Mouse (Mus musculus): ENCODE measurements around the gene Elovl5. TPM values are rescaled to one million over a fixed set of nuclear protein-coding genes. Genes with fewer than 3 reads are reported as not detected.

Gene Elovl5
- polyA plus RNA-seq, 1 experiment from 2014 or later: 61.6 TPM

DNA sequence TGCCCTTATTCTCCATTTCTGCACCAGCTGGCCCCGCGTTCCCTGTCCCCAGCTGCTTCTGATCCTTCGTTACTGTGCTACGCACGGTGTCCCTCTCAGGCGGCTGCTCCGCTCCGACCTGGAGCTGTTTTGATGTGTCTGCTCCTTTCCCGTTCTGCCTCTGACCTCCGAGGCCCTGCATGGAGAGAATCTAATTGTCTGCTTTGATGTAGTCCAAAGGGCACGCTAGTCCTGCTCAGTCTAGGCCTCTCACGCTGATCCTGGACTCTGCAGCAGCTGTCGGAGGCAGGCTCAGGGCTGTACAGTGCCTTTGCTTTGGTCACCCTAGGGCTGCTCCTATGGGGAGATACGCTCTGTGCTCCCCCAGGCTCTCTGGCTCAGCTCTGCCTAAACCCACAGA, 46.9 kb downstream of the Elovl5 start:
- peaks cover 17% of the 10 kb centered on the region for H3K4me1 ChIP-seq
- H3K4me3 ChIP-seq: no peak overlapping the region
- 47% methylated on average over 14 of the region's 14 CpGs for WGBS
- peaks cover 13% of the 10 kb centered on the region for H3K36me3 ChIP-seq (ENCODE audit: poor library complexity, severe bottlenecking)
- no peaks in the 10 kb centered on the region for H3K27me3 ChIP-seq
- no peak overlapping the region for H3K4me2 ChIP-seq
- peak; percentile 70; the same call in 1 of the 2 replicates for ATAC-seq
- no peaks in the 10 kb centered on the region for H3K9me3 ChIP-seq (replicated peaks)
- H3K27ac ChIP-seq: no peak overlapping the region
- no peak overlapping the region for H3K9ac ChIP-seq

DNA sequence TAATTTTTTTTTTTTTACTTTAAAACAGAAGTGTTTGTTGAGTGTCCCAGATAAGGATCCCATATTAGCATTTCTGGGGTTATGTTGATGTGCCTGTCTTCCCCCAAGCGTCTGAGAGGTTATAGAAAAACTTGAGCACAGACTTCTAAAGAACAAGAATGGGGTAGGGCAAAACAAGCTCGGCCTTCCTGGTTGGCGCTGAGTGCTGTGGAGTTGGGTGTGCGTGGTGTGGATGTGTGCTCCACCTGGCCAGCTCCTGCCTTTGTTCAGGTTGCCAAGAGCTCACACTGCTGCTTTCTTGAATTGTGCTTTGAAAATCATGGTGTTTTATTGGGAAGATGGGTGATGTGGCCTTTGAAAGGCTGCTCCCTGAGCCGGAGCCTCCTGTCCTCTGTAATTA, 48.1 kb downstream of the Elovl5 start:
- WGBS: 73% methylated on average over 5 of the region's 5 CpGs
- ATAC-seq: no peak

DNA sequence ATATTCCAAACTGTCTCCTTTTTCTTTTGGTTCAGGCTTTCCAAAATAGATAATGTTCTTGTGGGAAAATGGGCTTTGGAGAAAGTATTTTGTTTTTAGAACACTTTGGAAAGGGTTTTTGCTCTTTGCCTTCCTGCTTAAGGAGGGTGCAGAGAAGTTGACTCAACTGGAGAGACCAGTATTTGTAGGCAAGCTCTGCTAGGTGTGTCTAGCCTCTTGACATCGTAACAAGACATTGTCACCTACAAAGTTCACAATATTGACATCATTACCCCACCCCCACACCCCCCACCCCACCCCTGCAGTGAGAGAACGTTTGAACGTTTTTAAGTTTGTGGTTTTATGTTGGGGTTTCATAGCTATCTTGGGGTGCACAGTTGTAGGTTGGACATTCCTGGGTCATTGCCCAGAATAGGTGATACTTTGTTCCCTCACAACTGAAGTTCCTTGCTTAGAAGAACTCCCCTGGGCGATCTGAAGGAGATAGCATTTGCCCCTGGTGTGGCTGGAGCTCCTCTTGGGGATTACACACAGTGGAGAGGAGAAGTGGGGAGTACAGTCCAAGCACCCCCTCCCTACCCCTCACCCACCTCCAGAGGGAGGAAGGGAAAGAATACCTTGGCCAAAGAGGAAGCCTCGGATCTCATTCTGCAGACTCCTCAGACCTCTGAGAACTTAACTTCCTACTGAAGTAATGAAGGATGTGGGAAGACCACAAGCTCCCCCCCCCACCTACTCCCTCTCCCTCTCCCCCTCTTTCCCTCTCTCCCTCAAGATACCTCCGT, 48.8 kb downstream of the Elovl5 start:
- Histone ChIP-seq H3K4me3 (no peak overlapping the region), H3K4me1 (peaks cover 17% of the 10 kb centered on the region), H3K27ac (no peak overlapping the region), H3K9ac (no peak overlapping the region), H3K36me3 (ENCODE audit: poor library complexity, severe bottlenecking) (peaks cover 13% of the 10 kb centered on the region), H3K27me3 (no peaks in the 10 kb centered on the region), H3K4me2 (no peak overlapping the region), H3K9me3 (replicated peaks) (no peaks in the 10 kb centered on the region)
- WGBS: 90% methylated on average over 6 of the region's 6 CpGs
- ATAC-seq: no peak

More for the DNA sequence above, 48.1 kb downstream of the Elovl5 start:
- Histone ChIP-seq H3K4me2 (no peak overlapping the region), H3K4me1 (peaks cover 17% of the 10 kb centered on the region), H3K36me3 (ENCODE audit: poor library complexity, severe bottlenecking) (peaks cover 13% of the 10 kb centered on the region), H3K4me3 (no peak overlapping the region), H3K27me3 (no peaks in the 10 kb centered on the region), H3K27ac (no peak overlapping the region), H3K9ac (no peak overlapping the region), H3K9me3 (replicated peaks) (no peaks in the 10 kb centered on the region)

DNA sequence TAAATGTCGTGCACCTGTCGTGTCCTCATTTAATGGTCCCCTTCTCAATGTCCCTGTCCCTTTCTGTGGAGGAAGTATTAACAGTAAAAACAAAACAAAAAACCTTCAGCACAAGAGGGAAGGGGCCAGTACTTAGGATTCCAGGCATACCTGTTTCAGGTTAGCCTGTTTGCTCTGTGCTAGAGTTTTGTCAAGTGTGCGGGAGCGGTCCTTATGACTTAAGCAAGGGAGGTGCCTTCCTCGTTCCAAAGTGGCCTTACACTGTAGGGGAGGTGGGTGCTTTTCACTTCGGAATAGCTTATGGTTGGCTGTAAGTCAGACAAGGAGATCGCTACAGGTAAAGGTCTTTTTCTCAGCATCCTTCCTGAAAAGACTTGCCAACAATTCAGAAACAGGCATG, 49.7 kb downstream of the Elovl5 start:
- Histone ChIP-seq H3K27ac (no peak overlapping the region), H3K9me3 (replicated peaks) (no peaks in the 10 kb centered on the region), H3K9ac (no peak overlapping the region), H3K4me3 (no peak overlapping the region), H3K4me1 (peaks cover 17% of the 10 kb centered on the region), H3K27me3 (no peaks in the 10 kb centered on the region), H3K4me2 (no peak overlapping the region), H3K36me3 (ENCODE audit: poor library complexity, severe bottlenecking) (peaks cover 11% of the 10 kb centered on the region; the same call in 1 of the 2 replicates)
- 95% methylated on average over 7 of the region's 7 CpGs for WGBS
- ATAC-seq: no peak

DNA sequence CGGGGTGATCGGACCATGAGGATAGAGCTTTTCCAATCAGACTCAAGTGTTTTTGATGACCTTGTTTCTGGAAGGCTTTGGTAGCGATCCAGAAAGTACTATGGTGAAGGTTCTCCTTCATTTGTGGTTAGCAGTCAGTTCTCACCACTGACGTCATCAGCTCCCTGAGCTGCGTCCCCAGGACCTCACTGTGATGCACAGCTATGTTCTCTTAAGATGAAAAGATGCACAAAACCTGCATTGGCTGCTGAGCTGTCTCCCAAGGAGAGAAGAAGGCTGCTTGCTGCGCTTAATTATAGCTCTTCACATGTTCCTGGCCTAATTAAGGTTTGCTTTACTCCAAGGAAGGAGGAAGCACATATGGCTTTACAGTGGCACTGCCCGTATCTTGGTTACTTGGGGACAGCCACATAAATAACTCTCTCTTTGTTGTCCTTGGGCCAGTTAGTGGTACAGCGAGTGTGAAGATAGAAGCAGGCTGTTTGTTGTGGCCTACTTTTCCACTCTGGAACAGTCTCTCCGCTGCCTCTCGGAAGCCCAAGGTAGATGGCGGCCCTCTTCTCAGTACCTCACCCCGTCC, 50.5 kb downstream of the Elovl5 start:
- H3K36me3 ChIP-seq (ENCODE audit: poor library complexity, severe bottlenecking): peaks cover 7% of the 10 kb centered on the region; the same call in 1 of the 2 replicates
- 90% methylated on average over 12 of the region's 12 CpGs for WGBS
- no peaks in the 10 kb centered on the region for H3K27me3 ChIP-seq
- no peak overlapping the region for H3K9ac ChIP-seq
- no peak overlapping the region for H3K27ac ChIP-seq
- H3K4me3 ChIP-seq: no peak overlapping the region
- no peaks in the 10 kb centered on the region for H3K9me3 ChIP-seq (replicated peaks)
- ATAC-seq: no peak
- peaks cover 17% of the 10 kb centered on the region for H3K4me1 ChIP-seq
- no peak overlapping the region for H3K4me2 ChIP-seq

DNA sequence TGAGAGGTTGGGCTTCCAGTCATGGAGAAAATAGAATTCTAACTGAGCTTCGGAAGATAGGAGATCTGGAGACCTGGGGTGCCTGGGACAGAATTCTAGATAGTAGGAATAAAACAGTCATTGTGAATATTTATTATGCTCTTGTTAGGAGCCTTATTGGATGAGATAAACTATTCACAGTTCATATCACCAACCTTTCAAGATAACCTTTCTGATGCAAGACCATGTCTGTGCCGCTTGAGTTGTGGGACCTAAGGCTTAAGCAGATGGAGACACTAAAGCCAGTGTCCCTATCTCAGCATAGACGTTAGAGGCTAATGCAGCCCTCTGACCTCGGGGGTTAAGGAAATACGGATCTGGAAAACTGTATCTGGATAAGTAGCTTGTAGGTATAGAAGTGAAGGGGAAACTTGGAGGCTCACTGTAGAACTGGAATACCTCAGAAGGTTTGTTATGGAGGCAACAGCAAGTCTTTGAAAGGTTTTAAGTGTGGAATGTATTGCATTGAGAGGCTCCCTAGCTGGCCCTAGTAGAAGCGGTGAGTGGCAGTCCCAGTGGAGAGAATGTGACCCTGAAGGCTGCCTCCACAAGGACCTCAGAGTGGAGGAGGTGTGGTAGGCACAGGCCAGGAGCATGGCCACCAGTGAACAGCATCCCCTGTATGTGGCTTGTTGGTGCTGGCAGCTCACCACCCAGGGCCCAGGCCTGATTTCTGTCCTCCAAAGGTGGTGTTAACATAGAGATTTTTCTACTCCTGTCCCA, 52.2 kb downstream of the Elovl5 start:
- Histone ChIP-seq H3K4me1 (peaks cover 9% of the 10 kb centered on the region; the same call in 1 of the 2 replicates), H3K27ac (no peak overlapping the region), H3K9me3 (replicated peaks) (no peaks in the 10 kb centered on the region), H3K36me3 (ENCODE audit: poor library complexity, severe bottlenecking) (no peaks in the 10 kb centered on the region; the same call in 1 of the 2 replicates), H3K4me2 (no peak overlapping the region), H3K9ac (no peak overlapping the region), H3K27me3 (no peaks in the 10 kb centered on the region), H3K4me3 (no peak overlapping the region)
- 92% methylated on average over 6 of the region's 6 CpGs for WGBS
- ATAC-seq: no peak

DNA sequence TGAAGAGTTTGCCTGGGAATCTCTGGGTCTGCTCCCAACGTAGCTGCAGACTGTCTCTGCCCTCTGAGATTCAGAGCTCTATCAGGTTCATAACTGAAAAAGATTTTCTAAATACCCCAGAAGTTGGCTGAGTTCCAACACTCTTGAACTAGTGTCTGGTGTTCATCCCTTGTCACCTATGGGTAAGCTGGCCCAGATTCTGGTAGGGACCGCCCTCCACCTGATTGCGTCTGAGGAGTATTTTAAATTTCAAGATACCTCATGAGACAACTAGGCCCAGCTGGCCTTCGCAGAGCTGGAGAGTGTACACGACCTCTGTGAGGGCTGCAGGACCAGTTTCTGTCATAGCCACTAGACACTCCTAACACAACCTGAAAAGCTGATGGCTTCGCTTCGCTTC, 61.8 kb downstream of the Elovl5 start:
- H3K36me3 ChIP-seq (ENCODE audit: poor library complexity, severe bottlenecking): peaks cover 70% of the 10 kb centered on the region
- WGBS: 95% methylated on average over 7 of the region's 7 CpGs

DNA sequence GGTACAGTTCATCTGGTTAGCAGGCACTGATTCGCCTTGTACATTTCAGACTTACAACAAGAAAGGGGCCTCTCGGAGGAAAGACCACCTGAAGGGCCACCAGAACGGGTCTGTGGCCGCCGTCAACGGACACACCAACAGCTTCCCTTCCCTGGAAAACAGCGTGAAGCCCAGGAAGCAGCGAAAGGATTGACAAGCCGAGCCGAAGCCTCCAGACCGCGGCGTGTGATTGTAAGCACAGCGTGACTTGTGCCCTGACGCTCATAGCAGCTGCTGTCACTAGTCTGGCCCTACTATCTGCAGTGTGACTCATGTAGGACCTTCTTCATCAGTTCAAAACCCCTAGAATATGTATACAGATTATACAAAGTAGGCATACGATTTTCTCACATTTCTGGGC, 65.5 kb downstream of the Elovl5 start:
- no peaks in the 10 kb centered on the region for H3K27me3 ChIP-seq
- peaks cover 54% of the 10 kb centered on the region for H3K36me3 ChIP-seq (ENCODE audit: poor library complexity, severe bottlenecking)
- no peak overlapping the region for H3K27ac ChIP-seq
- H3K9ac ChIP-seq: no peak overlapping the region
- no peak overlapping the region for H3K4me3 ChIP-seq
- no peaks in the 10 kb centered on the region for H3K9me3 ChIP-seq (replicated peaks)
- no peak overlapping the region for H3K4me2 ChIP-seq
- no peak for ATAC-seq
- 93% methylated on average over 16 of the region's 16 CpGs for WGBS
- H3K4me1 ChIP-seq: peaks cover 10% of the 10 kb centered on the region; the same call in 1 of the 2 replicates

More for the DNA sequence above, 61.8 kb downstream of the Elovl5 start:
- Histone ChIP-seq H3K27me3 (no peaks in the 10 kb centered on the region), H3K9me3 (replicated peaks) (no peaks in the 10 kb centered on the region), H3K9ac (no peak overlapping the region), H3K4me1 (no peaks in the 10 kb centered on the region), H3K27ac (no peak overlapping the region), H3K4me2 (no peak overlapping the region), H3K4me3 (no peak overlapping the region)
- no peak for ATAC-seq

DNA sequence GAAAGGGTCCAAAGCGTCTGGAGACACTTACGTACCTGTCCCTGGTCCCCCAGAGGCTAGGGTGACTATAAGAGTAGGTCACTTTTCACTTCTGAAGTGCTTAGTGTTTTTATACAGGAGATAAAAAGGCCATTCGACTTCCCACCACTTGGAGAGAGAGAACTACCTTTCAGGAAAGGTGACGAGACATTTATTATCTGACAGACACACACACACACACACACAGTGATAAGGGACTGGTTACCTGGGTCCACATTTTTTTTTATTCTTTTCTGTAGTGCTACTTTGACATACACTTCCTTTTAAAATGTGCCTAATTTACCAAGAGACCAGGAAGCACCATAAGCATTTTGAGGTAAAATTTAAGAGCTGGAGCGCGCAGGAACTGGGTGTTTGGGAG, 66.4 kb downstream of the Elovl5 start:
- H3K9me3 ChIP-seq (replicated peaks): no peaks in the 10 kb centered on the region
- ATAC-seq: no peak
- H3K36me3 ChIP-seq (ENCODE audit: poor library complexity, severe bottlenecking): peaks cover 50% of the 10 kb centered on the region
- no peak overlapping the region for H3K9ac ChIP-seq
- no peak overlapping the region for H3K4me2 ChIP-seq
- no peak overlapping the region for H3K27ac ChIP-seq
- WGBS: 89% methylated on average over 6 of the region's 6 CpGs
- peaks cover 10% of the 10 kb centered on the region; the same call in 1 of the 2 replicates for H3K4me1 ChIP-seq
- H3K27me3 ChIP-seq: no peaks in the 10 kb centered on the region
- no peak overlapping the region for H3K4me3 ChIP-seq

DNA sequence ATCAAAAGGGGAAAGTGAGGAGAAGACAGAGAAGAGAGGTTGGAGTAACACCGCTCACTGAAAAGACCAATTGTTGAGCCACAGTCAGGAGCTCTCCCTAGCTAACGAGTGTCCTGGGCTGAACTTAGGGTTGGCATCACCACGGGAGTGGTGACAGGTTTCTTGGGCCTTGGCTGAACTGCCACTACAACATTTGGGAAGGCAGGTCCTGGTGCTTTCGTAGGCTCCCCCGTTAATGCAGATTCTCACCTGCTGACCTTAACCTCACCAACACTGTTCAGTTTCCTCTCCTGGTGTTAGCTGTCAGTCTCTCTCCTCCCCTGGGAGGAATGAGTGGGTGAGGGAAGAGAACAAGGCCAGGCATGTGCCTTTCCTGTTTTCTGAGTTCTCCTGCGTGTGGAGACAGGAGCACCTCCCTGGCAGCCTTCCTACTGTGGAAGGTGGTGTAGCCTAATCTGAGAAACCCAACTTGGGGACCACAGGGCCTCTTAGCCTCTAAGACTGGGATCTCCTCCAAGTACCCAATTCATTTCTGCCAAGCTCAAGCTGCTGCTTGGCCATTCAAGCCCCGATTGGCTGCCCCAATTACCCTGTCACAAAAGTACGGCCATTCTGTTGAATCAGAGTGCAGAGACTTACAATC, 69.1 kb downstream of the Elovl5 start:
- Histone ChIP-seq H3K27me3 (no peaks in the 10 kb centered on the region), H3K36me3 (ENCODE audit: poor library complexity, severe bottlenecking) (peaks cover 25% of the 10 kb centered on the region), H3K9ac (no peak overlapping the region), H3K9me3 (replicated peaks) (no peaks in the 10 kb centered on the region), H3K27ac (no peak overlapping the region), H3K4me3 (no peak overlapping the region), H3K4me1 (peaks cover 10% of the 10 kb centered on the region; the same call in 1 of the 2 replicates), H3K4me2 (no peak overlapping the region)
- ATAC-seq: peak; percentile 46
- 63% methylated on average over 8 of the region's 8 CpGs for WGBS

DNA sequence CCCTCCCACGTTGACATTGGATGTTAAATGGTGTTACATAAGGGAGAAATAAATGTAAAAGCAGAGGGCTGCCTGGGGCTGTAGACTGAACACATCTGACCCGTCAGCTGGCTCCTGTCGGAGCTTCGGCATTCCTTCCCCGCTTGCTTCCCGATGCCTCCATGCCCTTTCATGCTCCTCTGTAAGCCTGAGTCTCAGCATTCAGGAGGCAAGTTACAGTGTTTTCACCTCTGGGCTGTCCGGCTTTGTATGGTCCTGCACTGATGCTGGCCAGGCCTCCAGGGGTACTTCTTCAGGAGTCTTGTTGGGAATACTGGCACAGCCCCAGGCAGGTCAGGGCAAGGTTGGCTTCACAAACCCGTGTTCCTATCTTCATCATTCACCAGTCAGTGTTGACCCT, 72.5 kb downstream of the Elovl5 start:
- no peak overlapping the region for H3K4me2 ChIP-seq
- 80% methylated on average over 8 of the region's 8 CpGs for WGBS
- H3K9me3 ChIP-seq (replicated peaks): no peaks in the 10 kb centered on the region
- no peak for ATAC-seq
- no peaks in the 10 kb centered on the region for H3K27me3 ChIP-seq
- H3K27ac ChIP-seq: no peak overlapping the region
- no peak overlapping the region for H3K9ac ChIP-seq
- H3K4me1 ChIP-seq: peaks cover 10% of the 10 kb centered on the region; the same call in 1 of the 2 replicates
- H3K4me3 ChIP-seq: no peak overlapping the region
- no peaks in the 10 kb centered on the region for H3K36me3 ChIP-seq (ENCODE audit: poor library complexity, severe bottlenecking)

DNA sequence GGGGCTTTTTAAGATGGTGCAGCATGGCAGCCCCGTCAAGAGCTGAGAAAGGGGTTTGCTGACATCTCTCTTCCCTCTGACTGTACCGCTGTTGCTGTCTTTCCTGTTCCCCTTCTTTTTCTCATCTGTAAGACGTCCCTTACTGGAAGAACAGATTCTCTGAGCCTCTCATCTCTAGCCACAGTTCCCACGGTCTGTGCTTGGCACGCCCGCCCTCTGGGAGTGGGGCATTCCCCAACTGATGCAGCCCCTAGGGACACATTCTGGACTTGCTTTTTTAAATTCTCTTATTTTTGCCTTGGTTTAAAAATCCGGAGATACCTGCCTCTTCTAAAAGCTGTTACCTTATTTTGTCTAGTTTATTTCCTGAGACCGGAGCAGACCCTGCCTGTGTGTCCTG, 73.1 kb downstream of the Elovl5 start:
- Histone ChIP-seq H3K9ac (no peak overlapping the region), H3K27ac (no peak overlapping the region), H3K4me2 (no peak overlapping the region), H3K4me1 (peaks cover 10% of the 10 kb centered on the region; the same call in 1 of the 2 replicates), H3K9me3 (replicated peaks) (no peaks in the 10 kb centered on the region), H3K27me3 (no peaks in the 10 kb centered on the region), H3K36me3 (ENCODE audit: poor library complexity, severe bottlenecking) (no peaks in the 10 kb centered on the region), H3K4me3 (no peak overlapping the region)
- no peak for ATAC-seq
- 73% methylated on average over 8 of the region's 8 CpGs for WGBS

Measured in forebrain, embryonic 13.5 days (tissue).